Mouse (Mus musculus): ENCODE data around the gene Orm1. TPM values are rescaled to one million over a fixed set of nuclear protein-coding genes. Genes with fewer than 3 reads are reported as not detected.

The Orm1 gene
- polyA plus RNA-seq, 1 experiment from 2014 or later = not detected

DNA sequence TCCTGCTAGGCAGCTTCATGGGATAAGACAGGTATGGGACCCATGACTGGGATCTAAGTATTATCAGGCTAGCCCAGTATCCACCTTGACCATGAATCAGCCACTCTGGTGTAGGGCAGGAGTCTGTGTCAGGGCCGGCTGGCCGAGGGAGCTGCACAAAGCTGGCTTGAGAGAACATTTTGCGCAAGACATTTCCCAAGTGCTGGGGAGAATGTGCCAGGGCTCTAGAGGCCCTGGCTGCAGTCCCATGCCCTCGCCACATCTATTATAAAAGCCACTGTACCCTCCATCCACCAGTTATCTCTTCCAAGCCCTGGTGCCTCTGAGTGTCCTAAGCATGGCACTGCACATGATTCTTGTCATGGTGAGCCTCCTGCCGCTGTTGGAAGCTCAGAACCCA lies 17.8 kb downstream of the Orm1 start, which contains the start of gene Orm2:
Gene Orm2 (plus strand): TSS at position 300 of the 400 bp plus-strand sequence.
- Histone ChIP-seq H3K27ac (no peak within 1 kb of the TSS), H3K27me3 (no peaks in the 10 kb centered on the region), H3K9me3 (replicated peaks) (no peaks in the 10 kb centered on the region), H3K36me3 (ENCODE audit: poor library complexity, severe bottlenecking) (peaks cover 7% of the 10 kb centered on the region), H3K4me1 (no peaks in the 10 kb centered on the region), H3K9ac (no peak within 1 kb of the TSS), H3K4me3 (no peak within 1 kb of the TSS), H3K4me2 (no peak within 1 kb of the TSS)
- WGBS = 85% methylated on average over 5 of the region's 5 CpGs
- no peak for ATAC-seq

DNA sequence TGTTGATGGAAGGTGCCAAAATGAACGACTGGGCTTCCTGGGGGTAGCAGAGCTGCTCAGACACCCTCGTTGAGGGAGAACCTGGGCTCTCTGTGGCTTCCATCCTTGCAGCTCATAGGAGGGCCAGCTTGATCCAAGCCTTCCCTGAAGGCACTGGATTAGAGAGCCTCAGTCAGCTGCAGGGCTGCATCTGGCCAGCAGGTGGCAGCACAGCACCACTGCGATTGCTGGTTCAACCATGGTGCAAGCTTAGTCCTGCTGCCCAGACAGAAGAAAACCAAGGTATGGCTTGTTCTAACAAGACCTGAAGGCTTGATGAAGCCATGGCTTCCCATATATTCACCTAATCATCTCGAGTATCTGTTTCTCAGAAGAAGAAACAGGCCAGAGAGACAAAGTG lies 24.2 kb downstream of the Orm1 start:
- Histone ChIP-seq H3K27ac (no peak overlapping the region), H3K4me3 (no peak overlapping the region), H3K4me1 (no peaks in the 10 kb centered on the region), H3K36me3 (ENCODE audit: poor library complexity, severe bottlenecking) (peaks cover 70% of the 10 kb centered on the region), H3K4me2 (no peak overlapping the region), H3K27me3 (no peaks in the 10 kb centered on the region), H3K9me3 (replicated peaks) (no peaks in the 10 kb centered on the region), H3K9ac (no peak overlapping the region)
- peak; percentile 75 for ATAC-seq
- 15% methylated on average over 4 of the region's 4 CpGs for WGBS

DNA sequence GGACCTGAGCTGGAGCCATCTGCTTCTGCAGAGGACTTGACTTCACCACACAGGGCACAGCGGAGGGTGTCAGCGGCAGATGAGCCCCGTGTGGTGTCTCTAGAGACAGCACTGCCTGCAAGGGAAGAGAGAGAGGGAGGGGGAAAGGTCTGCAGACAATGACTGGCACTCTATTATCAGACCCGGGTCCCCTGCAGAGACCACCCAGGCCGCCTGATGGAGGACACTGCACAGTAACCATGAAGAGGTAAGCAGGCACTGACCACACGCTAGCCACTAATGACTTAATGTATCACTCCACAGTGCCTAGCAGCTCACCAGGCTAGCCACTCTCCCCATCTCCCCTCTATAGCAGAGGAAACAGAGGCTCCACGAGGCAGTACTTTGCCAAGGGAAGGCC lies 26.5 kb downstream of the Orm1 start:
- no peak overlapping the region; the same call in 1 of the 2 replicates for H3K9ac ChIP-seq
- no peak overlapping the region for H3K4me2 ChIP-seq
- H3K4me1 ChIP-seq = 0 out of 2 replicates have a peak, but pooled peaks cover 7% of the 10 kb centered on the region
- ATAC-seq = no peak
- no peak overlapping the region for H3K4me3 ChIP-seq
- no peaks in the 10 kb centered on the region for H3K9me3 ChIP-seq (replicated peaks)
- WGBS = 33% methylated on average over 7 of the region's 7 CpGs
- H3K36me3 ChIP-seq (ENCODE audit: poor library complexity, severe bottlenecking) = peaks cover 92% of the 10 kb centered on the region
- no peak overlapping the region for H3K27ac ChIP-seq
- H3K27me3 ChIP-seq = no peaks in the 10 kb centered on the region

DNA sequence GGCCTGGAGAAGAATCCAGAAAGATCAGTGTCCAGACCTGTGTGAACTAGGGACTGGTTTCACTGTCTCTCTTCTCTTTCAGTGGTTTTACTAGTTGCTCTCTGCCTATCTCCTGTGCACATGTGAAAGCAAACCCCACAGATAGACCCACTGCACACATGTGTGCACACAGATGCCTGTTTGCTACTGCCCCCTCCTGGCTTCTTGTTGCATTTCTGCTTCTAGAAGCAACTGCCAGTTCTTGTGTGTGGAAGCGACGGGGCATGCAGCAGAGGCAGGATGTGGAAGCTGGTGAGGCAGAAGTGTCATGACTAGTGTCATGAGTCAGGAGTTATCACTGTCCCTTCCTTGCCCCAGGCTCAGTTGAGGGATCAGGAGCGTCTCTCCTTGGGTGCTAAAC lies 27.5 kb downstream of the Orm1 start:
- no peaks in the 10 kb centered on the region for H3K27me3 ChIP-seq
- 0 out of 2 replicates have a peak, but pooled peaks cover 7% of the 10 kb centered on the region for H3K4me1 ChIP-seq
- H3K9ac ChIP-seq = no peak overlapping the region
- H3K9me3 ChIP-seq (replicated peaks) = no peaks in the 10 kb centered on the region
- ATAC-seq = no peak
- H3K27ac ChIP-seq = no peak overlapping the region
- H3K4me2 ChIP-seq = no peak overlapping the region
- WGBS = 65% methylated on average over 3 of the region's 3 CpGs
- H3K36me3 ChIP-seq (ENCODE audit: poor library complexity, severe bottlenecking) = peaks cover 97% of the 10 kb centered on the region
- no peak overlapping the region for H3K4me3 ChIP-seq

DNA sequence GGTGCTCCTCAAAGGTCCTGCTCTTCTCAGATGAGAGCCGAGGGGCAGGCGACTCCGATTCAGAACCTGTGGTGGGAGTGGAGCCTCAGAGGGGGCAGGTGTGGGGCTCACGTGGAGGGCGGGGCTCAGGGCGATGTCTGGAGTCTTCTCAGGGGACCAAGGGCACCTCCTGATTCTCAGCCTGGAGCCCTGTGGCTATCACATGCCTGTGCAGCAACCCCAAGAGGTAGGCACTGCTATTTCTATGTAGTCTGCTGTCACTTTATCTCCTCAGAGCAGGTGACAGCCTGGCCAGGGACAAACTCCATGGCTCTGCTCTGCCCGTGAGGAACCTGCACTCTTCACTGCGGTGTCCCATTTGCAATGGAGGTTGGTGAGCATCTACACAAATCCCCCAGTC lies 29.0 kb downstream of the Orm1 start:
- WGBS = 95% methylated on average over 8 of the region's 8 CpGs
- Histone ChIP-seq H3K4me1 (0 out of 2 replicates have a peak, but pooled peaks cover 7% of the 10 kb centered on the region), H3K27ac (no peak overlapping the region), H3K9ac (no peak overlapping the region), H3K36me3 (ENCODE audit: poor library complexity, severe bottlenecking) (peaks cover 98% of the 10 kb centered on the region), H3K4me2 (no peak overlapping the region), H3K27me3 (no peaks in the 10 kb centered on the region), H3K4me3 (no peak overlapping the region), H3K9me3 (replicated peaks) (no peaks in the 10 kb centered on the region)
- no peak for ATAC-seq

DNA sequence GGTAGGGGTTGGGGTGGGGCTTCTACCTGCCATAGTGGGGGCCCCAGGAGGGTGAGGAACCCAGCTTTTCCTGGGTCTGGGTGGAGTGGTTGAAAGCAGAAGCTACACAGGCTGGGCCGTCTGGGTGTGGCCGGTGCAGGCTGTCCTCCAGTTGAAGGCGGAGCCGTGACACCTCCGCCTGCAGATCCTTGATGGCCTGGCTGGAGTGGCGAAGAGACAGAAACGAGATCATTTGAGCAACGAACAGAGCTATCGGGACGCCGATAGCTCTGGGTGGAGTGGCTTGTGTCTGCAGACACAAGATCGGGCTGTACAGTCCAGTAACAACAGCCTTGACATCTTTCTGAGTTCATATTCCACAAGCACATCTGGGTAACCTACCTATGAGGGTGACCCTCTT lies 30.0 kb downstream of the Orm1 start:
- 90% methylated on average over 12 of the region's 12 CpGs for WGBS
- H3K9ac ChIP-seq = no peak overlapping the region
- no peaks in the 10 kb centered on the region for H3K9me3 ChIP-seq (replicated peaks)
- H3K4me1 ChIP-seq = 0 out of 2 replicates have a peak, but pooled peaks cover 7% of the 10 kb centered on the region
- no peaks in the 10 kb centered on the region for H3K27me3 ChIP-seq
- no peak for ATAC-seq
- H3K4me2 ChIP-seq = no peak overlapping the region
- peaks cover 98% of the 10 kb centered on the region for H3K36me3 ChIP-seq (ENCODE audit: poor library complexity, severe bottlenecking)
- H3K27ac ChIP-seq = 0 out of 2 replicates have a peak overlapping the region, but pooled peaks have one; percentile 6
- no peak overlapping the region for H3K4me3 ChIP-seq

DNA sequence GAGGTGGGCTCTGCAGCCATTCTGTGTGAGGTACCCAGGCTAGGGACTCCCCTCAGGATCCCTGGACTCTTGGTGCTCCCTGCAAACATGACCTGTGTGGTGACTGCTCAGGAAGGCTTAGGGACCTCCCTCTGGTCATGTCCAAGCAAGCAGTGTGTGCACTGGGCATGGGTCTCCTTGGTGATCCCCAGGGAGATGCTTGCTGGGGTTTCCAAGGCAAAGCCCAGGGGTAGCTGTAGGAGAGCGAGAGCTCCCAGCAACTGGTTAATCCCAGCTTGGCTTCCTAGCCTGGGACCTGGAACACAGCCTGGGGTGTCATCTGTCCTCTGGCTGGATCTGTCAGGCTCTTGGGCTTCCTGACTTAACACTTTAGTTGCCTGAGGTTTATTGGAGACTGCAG lies 31.0 kb downstream of the Orm1 start:
- Histone ChIP-seq H3K9me3 (replicated peaks) (no peaks in the 10 kb centered on the region), H3K4me1 (0 out of 2 replicates have a peak, but pooled peaks cover 7% of the 10 kb centered on the region), H3K27me3 (no peaks in the 10 kb centered on the region), H3K9ac (no peak overlapping the region), H3K4me2 (no peak overlapping the region), H3K36me3 (ENCODE audit: poor library complexity, severe bottlenecking) (peaks cover 99% of the 10 kb centered on the region), H3K27ac (no peak overlapping the region), H3K4me3 (no peak overlapping the region)
- WGBS = 55% methylated on average over 1 of the region's 1 CpGs
- ATAC-seq = no peak

DNA sequence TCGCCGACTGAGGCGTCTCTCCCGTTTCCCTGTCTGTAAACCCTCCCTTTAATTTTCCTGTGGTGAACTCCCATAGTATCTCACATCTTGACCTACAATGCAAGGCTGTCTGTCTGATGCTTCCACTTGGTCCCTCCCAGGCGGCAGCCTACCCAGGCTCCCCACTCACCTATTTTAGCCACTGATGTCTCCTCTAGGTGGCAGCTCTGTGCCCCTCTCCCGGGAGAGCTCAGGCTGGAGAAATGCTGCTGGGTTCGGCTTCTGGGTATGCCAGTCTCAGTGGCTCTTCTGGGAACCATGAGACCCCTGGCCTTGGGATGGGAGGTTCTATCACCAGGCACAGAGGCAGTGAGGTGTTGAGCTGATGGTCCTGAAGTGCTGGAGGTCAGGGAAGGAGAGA lies 33.1 kb downstream of the Orm1 start:
- Histone ChIP-seq H3K27me3 (no peaks in the 10 kb centered on the region), H3K4me3 (no peak overlapping the region), H3K9ac (no peak overlapping the region), H3K4me1 (0 out of 2 replicates have a peak, but pooled peaks cover 7% of the 10 kb centered on the region), H3K36me3 (ENCODE audit: poor library complexity, severe bottlenecking) (peaks cover 99% of the 10 kb centered on the region), H3K27ac (no peak overlapping the region), H3K9me3 (replicated peaks) (no peaks in the 10 kb centered on the region), H3K4me2 (no peak overlapping the region)
- 68% methylated on average over 7 of the region's 7 CpGs for WGBS
- no peak; the same call in 1 of the 2 replicates for ATAC-seq

DNA sequence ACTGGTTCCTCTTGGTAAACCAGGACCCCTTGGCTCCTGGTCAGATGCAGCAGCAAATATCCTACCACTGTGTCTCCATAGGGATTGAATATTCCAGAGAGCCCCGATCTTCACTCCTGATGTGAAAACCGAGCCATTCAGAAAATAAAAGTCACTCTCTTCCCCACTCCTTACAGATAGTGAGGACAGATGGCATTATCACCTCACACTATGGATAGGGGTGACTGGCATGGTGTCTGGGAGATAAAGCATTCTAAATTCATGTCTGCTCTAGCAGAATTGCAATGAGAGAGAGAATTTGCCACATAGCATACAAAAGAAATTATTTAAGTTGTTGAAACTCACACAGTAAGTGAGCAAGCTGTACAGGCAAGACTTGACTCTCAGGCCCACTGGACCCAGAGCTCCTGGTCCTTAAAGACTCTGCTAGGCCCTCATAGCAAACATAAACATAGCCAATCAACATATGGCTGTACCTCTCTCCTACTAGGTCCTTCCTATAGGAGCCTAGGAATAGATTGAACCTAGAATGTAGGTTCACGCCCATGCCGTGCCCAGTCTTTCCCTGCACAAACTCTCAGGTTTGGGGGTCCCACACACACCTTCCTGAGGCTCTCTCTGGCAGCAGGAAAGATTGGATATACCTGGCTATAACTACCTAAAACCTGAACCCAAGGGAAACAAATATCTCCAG lies 38.5 kb downstream of the Orm1 start:
- no peaks in the 10 kb centered on the region for H3K9me3 ChIP-seq (replicated peaks)
- 93% methylated on average over 4 of the region's 4 CpGs for WGBS
- ATAC-seq = no peak

DNA sequence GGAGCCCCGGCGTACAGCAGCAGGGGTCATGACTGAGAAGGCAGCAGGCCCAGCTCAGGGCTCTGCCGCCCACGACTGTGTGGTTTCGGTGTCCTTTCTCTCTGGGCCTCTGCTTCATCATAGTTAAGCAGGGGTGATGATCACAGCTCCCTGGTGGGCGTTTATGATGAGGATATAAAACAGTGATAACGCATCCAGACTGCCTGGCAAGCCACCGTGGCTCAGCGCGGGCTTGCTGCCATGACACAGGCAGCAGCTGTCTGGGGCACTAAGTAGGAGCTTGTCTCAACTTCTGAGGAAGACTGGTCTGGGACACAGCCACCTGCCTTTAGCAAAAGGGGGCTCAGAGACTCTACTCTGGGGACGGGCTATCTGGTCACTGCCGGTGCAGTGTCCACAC lies 39.1 kb downstream of the Orm1 start:
- Histone ChIP-seq H3K4me2 (no peak overlapping the region), H3K9ac (no peak overlapping the region), H3K4me3 (no peak overlapping the region), H3K27me3 (no peaks in the 10 kb centered on the region), H3K9me3 (replicated peaks) (no peaks in the 10 kb centered on the region), H3K27ac (no peak overlapping the region), H3K4me1 (peaks cover 17% of the 10 kb centered on the region), H3K36me3 (ENCODE audit: poor library complexity, severe bottlenecking) (peaks cover 83% of the 10 kb centered on the region)
- 78% methylated on average over 12 of the region's 12 CpGs for WGBS
- no peak for ATAC-seq

More for the DNA sequence above, 38.5 kb downstream of the Orm1 start:
- Histone ChIP-seq H3K9ac (no peak overlapping the region), H3K27me3 (no peaks in the 10 kb centered on the region), H3K4me1 (peaks cover 11% of the 10 kb centered on the region), H3K36me3 (ENCODE audit: poor library complexity, severe bottlenecking) (peaks cover 90% of the 10 kb centered on the region), H3K4me2 (no peak overlapping the region), H3K27ac (no peak overlapping the region), H3K4me3 (no peak overlapping the region)

DNA sequence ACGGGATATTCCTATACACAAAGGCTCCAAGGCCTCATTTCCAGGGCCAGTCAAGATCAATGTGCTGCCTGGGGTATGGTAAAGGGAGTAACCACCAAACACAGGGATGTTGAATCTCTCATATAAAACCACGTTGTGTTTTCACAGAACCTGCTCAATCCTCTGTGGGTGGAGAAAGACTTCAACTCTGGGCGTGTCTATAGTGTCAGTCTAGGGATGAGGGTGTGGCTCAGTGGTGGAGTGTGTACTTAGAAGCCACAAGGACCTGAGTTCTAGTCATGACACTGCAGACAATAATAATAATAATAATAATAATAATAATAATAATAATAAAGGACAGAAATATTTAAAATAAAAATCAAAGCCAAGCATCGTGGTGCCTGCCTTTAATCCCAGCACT lies 39.9 kb downstream of the Orm1 start:
- Histone ChIP-seq H3K36me3 (ENCODE audit: poor library complexity, severe bottlenecking) (peaks cover 75% of the 10 kb centered on the region), H3K27ac (no peak overlapping the region), H3K27me3 (no peaks in the 10 kb centered on the region), H3K4me3 (no peak overlapping the region), H3K4me1 (peaks cover 25% of the 10 kb centered on the region), H3K4me2 (no peak overlapping the region), H3K9ac (no peak overlapping the region), H3K9me3 (replicated peaks) (no peaks in the 10 kb centered on the region)
- 93% methylated on average over 4 of the region's 4 CpGs for WGBS
- no peak for ATAC-seq

DNA sequence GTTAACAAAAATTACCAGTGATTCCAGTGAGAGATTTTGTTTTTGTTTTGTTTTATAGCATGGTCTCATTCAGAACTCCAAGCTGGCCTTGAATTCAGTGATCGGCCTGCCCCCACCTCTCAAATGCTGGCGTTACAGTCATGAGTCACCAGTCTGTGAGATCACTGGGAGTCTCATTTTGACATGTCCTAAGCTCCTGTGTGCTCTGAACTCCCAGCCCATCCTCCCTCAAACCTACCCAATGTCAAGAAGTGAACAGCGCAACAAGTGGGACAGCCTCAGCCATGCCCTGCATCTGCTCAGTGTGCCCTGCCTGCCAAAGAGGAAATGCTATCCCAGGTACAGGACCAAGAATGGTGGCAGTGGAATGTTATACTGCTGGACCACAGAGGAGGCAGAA lies 40.9 kb downstream of the Orm1 start:
- no peak overlapping the region for H3K4me2 ChIP-seq
- no peak overlapping the region for H3K4me3 ChIP-seq
- H3K27me3 ChIP-seq = no peaks in the 10 kb centered on the region
- H3K36me3 ChIP-seq (ENCODE audit: poor library complexity, severe bottlenecking) = peaks cover 67% of the 10 kb centered on the region
- H3K9me3 ChIP-seq (replicated peaks) = no peaks in the 10 kb centered on the region
- ATAC-seq = no peak
- no peak overlapping the region for H3K9ac ChIP-seq
- H3K27ac ChIP-seq = no peak overlapping the region
- H3K4me1 ChIP-seq = peaks cover 35% of the 10 kb centered on the region
- WGBS = 94% methylated on average over 3 of the region's 3 CpGs

DNA sequence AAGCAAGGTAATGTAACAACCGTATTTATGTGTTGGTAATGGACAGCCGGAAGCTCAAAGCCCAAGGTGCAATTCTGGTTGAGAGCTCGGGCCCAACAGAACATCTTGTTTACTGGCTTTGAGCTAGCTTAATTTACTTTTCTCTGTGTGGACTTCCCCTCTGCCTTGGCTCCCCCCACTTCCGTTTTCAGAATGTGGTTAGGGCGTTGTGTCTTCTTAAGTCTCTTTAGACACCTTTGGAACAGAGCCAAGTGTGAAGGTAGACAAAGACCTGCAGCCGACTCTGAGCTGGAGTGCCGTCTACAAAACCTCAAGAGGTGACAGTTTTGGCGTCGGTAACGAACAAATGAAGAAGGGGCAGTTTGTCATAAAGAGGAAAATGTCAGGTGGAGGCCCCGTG lies 41.4 kb downstream of the Orm1 start:
- no peak overlapping the region for H3K4me2 ChIP-seq
- H3K27me3 ChIP-seq = no peaks in the 10 kb centered on the region
- peaks cover 67% of the 10 kb centered on the region for H3K36me3 ChIP-seq (ENCODE audit: poor library complexity, severe bottlenecking)
- ATAC-seq = no peak
- H3K9me3 ChIP-seq (replicated peaks) = no peaks in the 10 kb centered on the region
- no peak overlapping the region for H3K9ac ChIP-seq
- H3K27ac ChIP-seq = no peak overlapping the region
- peaks cover 40% of the 10 kb centered on the region for H3K4me1 ChIP-seq
- H3K4me3 ChIP-seq = no peak overlapping the region
- WGBS = 56% methylated on average over 11 of the region's 11 CpGs
